Comparison of ENCODE assay signal across 8 mouse cellular contexts in genomic region chr2:103568161-103568560, GRCm38 (mm10). TPM values are rescaled to one million over a fixed set of nuclear protein-coding genes. Genes with fewer than 3 reads are reported as not detected.
DNase-seq lines count a peak whose midpoint lies in the region; ATAC-seq and TF ChIP-seq lines count a peak whose summit lies in the region.

No protein-coding gene starts in this region.

- H3K36me3 ChIP-seq in heart, embryonic 13.5 days = no peaks in the 10 kb centered on the region
- H3K36me3 ChIP-seq in liver, embryonic 15.5 days (replicated peaks) = no peaks in the 10 kb centered on the region

- DNase-seq in gastrocnemius, adult 2 months = peak; percentile 35
- no peak for DNase-seq in gastrocnemius, postnatal 25 days
- DNase-seq in NIH3T3 (ENCODE audit: low read depth) = peak; percentile 59
- DNase-seq in thymus, postnatal 14 days = peak; percentile 66
- DNase-seq in layer of hippocampus, adult 9-11 months = no peak
- no peak for DNase-seq in gastrocnemius, adult 8-10 months (ENCODE audit: low spot score in 2 of 2)

- peak overlapping the region; percentile 86 for H3K4me3 ChIP-seq in gastrocnemius, adult 2 months
- H3K4me3 ChIP-seq in heart, embryonic 13.5 days = peak overlapping the region; percentile 78
- H3K4me3 ChIP-seq in liver, embryonic 15.5 days (replicated peaks) = peak overlapping the region; percentile 67

- H3K9me3 ChIP-seq in heart, embryonic 13.5 days = no peaks in the 10 kb centered on the region
- no peaks in the 10 kb centered on the region for H3K9me3 ChIP-seq in liver, embryonic 15.5 days (replicated peaks)

- intact Hi-C loops in gastrocnemius, adult 2 months (cut with DNase I) = loop anchor here (5.0 kb wide), 3 partner anchors 39 to 304 kb away; no protein-coding TSS in a partner anchor

- WGBS in heart, embryonic 13.5 days = 20% methylated on average over 7 of the region's 7 CpGs
- WGBS in liver, embryonic 15.5 days (ENCODE audit: insufficient replicate concordance) = 46% methylated on average over 7 of the region's 7 CpGs

- H3K9ac ChIP-seq in heart, embryonic 13.5 days = peak overlapping the region; percentile 91
- H3K9ac ChIP-seq in liver, embryonic 15.5 days = no peak overlapping the region

- peaks cover 7% of the 10 kb centered on the region for H3K27me3 ChIP-seq in heart, embryonic 13.5 days (replicated peaks)
- H3K27me3 ChIP-seq in liver, embryonic 15.5 days = peaks cover 78% of the 10 kb centered on the region

- ATAC-seq in heart, embryonic 13.5 days (ENCODE audit: extremely low read depth, insufficient number of reproducible peaks, low FRiP score, low TSS enrichment) = no peak
- ATAC-seq in liver, embryonic 15.5 days (ENCODE audit: insufficient read depth) = no peak

- no peak for TF ChIP-seq CTCF in gastrocnemius, adult 2 months (IDR thresholded peaks at IDR 0.05)

- H3K4me2 ChIP-seq in heart, embryonic 13.5 days = peak overlapping the region; percentile 92
- H3K4me2 ChIP-seq in liver, embryonic 15.5 days = peak overlapping the region; percentile 92

- H3K27ac ChIP-seq in gastrocnemius, adult 2 months = peak overlapping the region; percentile 90; the same call in 1 of the 2 replicates
- H3K27ac ChIP-seq in heart, embryonic 13.5 days (replicated peaks) = 0 out of 2 replicates have a peak overlapping the region, but pooled peaks have one; percentile 94
- no peak overlapping the region for H3K27ac ChIP-seq in liver, embryonic 15.5 days (replicated peaks)

- H3K4me1 ChIP-seq in heart, embryonic 13.5 days = peaks cover 62% of the 10 kb centered on the region
- H3K4me1 ChIP-seq in liver, embryonic 15.5 days (replicated peaks) = peaks cover 57% of the 10 kb centered on the region

RNA-seq across cellular contexts. Expression of gene Abtb2, which starts 2.1 kb away (rescaled TPM):
- total RNA-seq in gastrocnemius, adult 2 months (2021) = 10 to 100 TPM in 1 of 2 experiments, 1 to 10 TPM in 1; 8.3 to 13.2 TPM
- 1 to 10 TPM; 7.5 to 9.2 TPM for total RNA-seq in gastrocnemius, postnatal 25 days (2021)
- 17.4 and 18.4 TPM in 2 replicates for polyA plus RNA-seq in heart, embryonic 13.5 days (2015; fragmentation: Nextera tagmentation; extraction: Ambion mirVana)
- polyA plus RNA-seq in liver, embryonic 15.5 days (2015; fragmentation: Nextera tagmentation; extraction: Ambion mirVana) = 2.9 and 3.4 TPM in 2 replicates
- 1 to 10 TPM; 5.1 to 8.8 (median 7.5) TPM for total RNA-seq in gastrocnemius, adult 8-10 months (2022)

Comparison
In these comparisons a context has a peak if more than half of its experiments do, and no peak if none do; other contexts are left out.
1. DNase-seq: peak in gastrocnemius, adult 2 months (single experiment), NIH3T3 (single experiment) and thymus, postnatal 14 days (single experiment); none in gastrocnemius, postnatal 25 days (single experiment), layer of hippocampus, adult 9-11 months (single experiment) and gastrocnemius, adult 8-10 months (0 of 2).
2. Peak in every context shown above with its lines, with median percentiles within 50 percentile points of each other: H3K4me3 ChIP-seq.